Mouse (Mus musculus): Measurements from ENCODE around the gene Fpr2.

GRCm38 (mm10) chr17:17870892-17871550, 16.6 kb upstream of the Fpr2 start:
- TF ChIP-seq CTCF (IDR thresholded peaks at IDR 0.05; ENCODE audit: low read depth, low read length): no peak
- TF ChIP-seq EP300 (IDR thresholded peaks at IDR 0.05; ENCODE audit: insufficient read depth, low read depth, low read length): no peak
